Mouse (Mus musculus): ENCODE measurements around the gene Sez6l2. TPM values are rescaled to one million over a fixed set of nuclear protein-coding genes. Genes with fewer than 3 reads are reported as not detected.

The Sez6l2 gene
- total RNA-seq, 2 experiments from 2014 or later: 5.5 to 6.2 TPM

DNA sequence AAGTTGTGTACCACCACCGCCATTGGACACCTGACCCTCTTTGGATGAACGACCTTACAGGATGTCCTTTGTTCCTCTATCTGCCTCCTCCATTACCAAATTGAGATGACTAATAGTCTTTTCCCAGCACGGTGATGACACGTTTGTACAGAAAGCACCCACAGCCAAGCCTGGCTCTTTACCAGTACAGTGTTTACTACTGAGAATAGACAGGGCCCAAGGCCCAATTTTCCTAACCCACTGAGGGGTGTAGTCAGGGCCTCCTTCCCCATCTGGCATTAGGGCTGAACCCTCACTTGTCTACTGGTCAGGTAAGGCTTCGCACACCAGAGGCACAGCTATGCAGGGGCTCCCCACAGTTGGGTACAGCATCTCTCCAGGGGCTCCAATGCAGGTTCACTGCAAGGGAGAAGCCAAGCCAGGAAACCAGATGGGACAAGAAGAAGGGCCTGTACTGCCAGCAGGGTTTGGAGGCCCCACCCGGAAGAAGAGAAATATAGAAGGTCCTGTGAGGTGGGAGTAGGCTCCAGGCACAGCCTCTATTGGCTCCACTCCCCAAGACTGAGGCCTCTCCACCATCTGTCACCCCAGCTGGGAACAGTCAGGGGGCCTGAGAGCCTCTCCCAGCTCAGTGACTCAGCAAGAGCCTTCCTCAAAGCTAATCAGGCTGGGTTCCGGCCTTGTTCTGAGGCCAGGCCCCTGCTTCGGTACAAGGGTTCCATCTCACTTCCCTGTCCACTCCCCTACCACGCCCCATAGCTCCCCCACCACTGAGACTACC is 58.1 kb downstream of the Sez6l2 start:
- DNase-seq: peak; percentile 85 to 93

DNA sequence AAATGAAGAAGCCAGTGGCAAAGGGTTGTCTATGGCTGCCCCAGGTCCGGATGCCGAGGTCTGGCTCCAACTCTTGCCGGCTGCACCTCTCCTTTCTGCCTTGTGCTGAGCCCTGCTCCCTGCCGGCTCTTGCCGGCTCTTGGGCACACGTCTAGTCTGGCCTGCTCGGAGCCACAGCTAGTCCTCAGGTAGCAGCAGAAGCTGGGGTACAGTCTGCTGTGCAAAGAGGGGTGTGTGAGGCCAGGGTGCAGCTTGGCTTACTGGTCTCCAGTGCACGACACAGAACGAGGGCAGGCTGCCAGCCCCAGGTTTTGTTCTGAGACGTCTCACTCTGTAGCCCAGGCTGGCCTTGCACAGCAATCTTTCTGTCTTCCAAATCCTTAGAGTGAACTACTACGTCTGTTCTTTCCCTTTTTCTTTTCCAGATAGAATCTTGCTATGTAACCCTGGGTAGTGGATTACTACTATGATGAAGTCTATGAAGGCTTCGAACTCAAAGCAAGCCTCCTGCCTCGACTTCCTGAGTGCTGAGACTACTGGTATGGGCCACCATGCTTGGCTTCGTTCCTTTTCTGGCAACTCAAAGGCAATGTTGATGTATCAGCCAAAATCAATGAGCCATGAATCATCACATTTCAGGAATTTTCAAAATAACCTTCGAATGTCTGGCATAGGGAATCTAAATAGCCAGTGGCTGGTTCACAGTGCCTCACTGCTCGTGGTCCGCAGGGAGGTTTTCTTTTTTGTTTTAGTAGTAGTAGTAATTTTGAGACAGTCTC is 59.1 kb downstream of the Sez6l2 start:
- peak in 1 of 2 experiments; percentile 15 for DNase-seq

- DNase-seq: no peak
These were observed 60.7 kb downstream of the Sez6l2 start for GRCm38 (mm10) chr7:127011051-127011450.

GRCm38 (mm10) chr7:127011717-127012116 is 61.4 kb downstream of the Sez6l2 start:
- DNase-seq: no peak

- no peak for DNase-seq
These were observed 62.0 kb downstream of the Sez6l2 start for GRCm38 (mm10) chr7:127012374-127012773.

- no peak for DNase-seq
These were observed 62.5 kb downstream of the Sez6l2 start for GRCm38 (mm10) chr7:127012845-127013244.

DNA sequence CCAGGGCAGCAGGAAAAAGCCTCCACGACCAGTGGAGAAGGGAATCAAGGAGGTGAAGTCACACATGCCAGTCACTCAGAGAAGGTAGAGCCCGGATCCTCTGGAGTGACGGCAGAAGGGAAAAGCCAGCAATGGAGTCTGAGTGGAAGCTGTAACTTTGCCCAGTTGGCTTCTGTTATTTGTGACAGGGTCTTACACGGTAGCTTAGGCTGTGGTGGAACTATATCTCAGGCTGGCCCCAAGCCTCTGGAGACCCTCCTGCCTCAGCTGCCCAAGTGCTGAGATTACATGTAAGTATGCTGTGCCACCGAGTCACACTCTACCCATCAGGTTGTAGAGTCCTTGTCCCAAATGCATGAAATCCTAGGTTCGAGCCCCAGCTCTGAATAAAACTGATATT is 63.0 kb downstream of the Sez6l2 start:
- DNase-seq: peak in 1 of 2 experiments; percentile 12

DNA sequence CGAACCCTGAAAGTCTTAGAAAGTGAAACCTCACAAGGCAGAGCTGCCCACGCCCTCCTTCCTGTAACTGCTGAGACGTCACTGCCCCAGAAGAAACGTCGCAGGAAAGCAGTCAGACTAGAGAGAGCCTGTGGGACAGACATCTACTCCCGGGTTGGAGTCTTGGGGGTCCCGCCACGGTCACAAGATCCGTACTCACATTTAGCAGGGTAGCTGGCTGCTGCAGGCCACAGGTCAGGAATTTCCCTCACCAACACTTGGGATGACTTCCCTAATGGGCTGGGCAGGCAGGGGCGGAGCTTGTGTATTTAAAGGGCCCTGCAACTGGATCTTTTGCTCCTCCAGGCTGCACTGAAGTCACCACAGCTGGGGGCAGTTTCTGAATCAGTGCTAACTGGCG is 64.0 kb downstream of the Sez6l2 start, which contains the start of gene Mvp:
Gene Mvp (minus strand): TSS at position 302 of the 400 bp plus-strand sequence.
- DNase-seq: peak; percentile 89 to 91

DNA sequence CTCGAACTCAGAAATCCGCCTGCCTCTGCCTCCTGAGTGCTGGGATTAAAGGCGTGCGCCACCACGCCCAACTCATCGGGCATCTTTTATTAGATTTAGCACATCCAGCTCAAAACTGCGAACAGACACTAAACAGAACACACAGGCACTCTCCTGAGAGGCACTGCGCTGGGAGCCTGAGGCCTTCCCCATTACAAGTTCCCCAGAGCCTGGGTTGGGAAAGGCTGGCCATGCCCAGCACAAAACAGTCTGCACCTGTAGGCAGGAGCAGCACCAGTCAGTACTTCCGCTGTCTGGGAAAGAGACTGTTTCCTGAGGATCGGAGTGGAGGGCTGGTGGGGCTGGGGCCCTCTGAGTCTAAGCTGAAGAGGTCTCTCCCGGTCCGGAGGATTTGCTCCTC is 64.6 kb downstream of the Sez6l2 start:
- peak in 1 of 2 experiments; percentile 11 for DNase-seq

DNA sequence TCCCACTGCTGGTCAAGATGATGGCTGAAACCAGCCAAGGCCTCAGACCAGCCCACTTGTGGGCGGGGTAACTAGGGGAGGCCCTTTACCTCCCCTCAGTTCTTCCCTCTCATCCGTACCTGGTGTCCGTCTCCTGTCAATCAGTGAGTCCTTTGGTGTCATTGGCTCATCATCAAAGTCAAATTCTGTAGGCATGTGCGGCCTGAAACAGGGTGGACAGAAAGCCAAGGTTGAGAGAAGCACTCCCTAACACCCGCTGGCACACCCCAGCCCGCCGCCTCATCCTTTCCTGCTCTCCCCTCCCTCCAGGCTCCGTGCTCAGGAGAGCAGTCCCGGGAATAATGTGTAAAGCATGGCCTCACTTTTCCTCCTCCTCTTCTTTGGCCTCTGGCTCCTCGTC is 65.7 kb downstream of the Sez6l2 start:
- DNase-seq: no peak

GRCm38 (mm10) chr7:127016481-127016485 is 65.9 kb downstream of the Sez6l2 start, which contains the start of gene Pagr1b:
Gene Pagr1b (minus strand): TSS chr7:127016484.
- DNase-seq: no peak

GRCm38 (mm10) chr7:127016486-127016938 is 66.1 kb downstream of the Sez6l2 start:
- no peak for DNase-seq

DNA sequence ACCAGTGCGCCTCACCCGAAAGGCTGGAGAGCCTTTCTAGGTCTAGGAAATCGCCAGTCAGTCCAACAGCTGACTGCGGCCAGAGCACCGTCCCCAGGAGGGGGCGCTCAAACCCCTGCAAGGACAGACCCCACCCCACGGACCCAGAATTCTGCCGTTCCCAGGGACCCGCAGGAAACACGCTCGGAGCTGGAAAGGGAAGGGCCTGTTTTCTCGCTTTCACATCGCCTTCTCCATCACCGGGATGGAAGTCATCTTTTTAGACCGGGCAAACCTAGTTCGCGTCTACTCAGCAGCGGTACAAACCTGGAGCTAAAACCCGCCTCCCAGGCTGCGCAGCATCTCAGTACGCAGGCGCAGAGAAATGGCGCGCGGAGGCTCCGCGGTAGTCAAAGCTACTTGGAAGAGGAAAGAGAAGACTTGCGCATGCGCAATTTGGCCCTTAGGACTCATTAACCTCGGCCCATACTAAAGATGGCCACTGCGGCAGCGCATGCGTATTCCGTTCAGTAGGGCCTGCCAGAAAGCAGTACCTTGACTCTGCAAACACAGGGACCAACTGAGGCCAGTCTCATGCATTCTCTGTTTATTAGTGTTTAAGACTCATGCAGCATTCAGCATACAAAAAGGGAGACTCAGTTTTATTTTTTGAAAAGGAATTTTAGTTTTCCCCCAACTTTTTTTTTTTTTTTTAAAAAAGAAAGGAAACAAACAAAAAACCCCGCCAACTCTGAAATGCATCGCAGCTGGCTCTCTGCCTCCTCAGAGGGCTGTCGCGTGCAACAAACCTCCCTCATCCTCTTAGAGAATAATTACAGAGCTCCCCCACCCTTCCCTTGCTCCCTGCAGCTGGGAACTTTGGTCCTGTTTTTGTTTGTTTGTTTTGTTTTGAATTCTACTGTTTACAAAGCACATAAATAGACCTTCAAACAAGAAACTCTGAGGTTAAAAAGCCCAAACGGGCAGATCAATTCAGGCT is 66.9 kb downstream of the Sez6l2 start, which contains the start of gene Pagr1a:
Gene Pagr1a (minus strand): TSS at position 382 of the 979 bp plus-strand sequence.
- DNase-seq: peak; percentile 97 to 98

DNA sequence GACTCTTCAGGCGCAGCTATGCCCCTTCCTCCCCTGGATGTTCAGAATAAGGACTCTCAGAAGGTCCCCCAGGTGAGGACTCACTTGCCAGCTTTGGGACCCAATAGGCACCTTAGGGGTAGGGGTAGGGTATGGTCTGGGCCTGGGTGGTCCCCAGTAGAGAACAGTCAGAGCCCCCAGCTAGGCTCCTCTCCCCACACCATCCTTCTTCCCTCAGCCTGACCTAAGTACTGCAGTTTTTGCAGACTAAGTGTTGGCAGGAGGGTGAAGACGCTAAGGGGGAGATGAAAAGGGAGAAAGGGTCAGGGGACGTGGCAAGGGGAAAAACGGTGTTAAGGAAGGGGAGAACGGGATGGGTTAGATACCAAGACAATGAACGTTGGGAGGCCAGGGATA is 67.6 kb downstream of the Sez6l2 start:
- DNase-seq: no peak

- DNase-seq: no peak
These were observed 68.3 kb downstream of the Sez6l2 start for GRCm38 (mm10) chr7:127018416-127019305.

DNA sequence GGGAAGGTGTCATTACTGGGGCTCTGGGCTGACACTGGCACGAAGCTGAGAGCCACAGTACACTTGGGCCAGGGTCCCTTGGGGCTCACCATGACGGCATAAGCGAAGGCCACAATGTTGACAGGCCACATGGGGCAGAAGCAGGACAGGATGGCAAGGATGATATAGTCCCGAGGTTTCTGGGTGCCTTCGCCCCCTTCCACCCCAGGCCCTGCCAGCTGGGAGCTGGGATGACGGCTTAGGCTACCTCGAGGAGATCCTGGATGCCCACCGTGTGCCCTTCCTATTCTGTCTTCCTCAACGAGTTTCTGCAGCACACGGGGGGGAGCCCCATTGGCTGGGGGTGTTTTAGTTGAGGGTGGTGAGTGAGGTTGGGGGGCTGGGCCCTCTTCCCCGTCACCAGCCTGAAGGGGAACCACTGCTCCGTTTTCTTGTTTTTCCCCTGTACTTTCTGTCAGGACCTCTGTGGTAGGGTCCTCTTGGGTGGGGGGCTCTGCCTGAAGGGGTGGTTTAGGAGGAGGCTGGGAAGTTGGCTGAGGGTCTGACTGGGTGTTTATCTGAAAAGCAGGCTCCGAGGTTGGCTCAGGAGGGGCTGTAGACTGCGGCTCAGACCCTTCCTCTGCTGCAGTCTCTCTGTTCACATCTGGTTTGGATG is 69.1 kb downstream of the Sez6l2 start:
- DNase-seq: no peak

- DNase-seq: peak in 1 of 2 experiments; percentile 26
These were observed 69.7 kb downstream of the Sez6l2 start for GRCm38 (mm10) chr7:127020031-127020430.

Data from heart, adult 18-20 months (tissue).